Mouse (Mus musculus) lung, postnatal 4 days (tissue): ENCODE data around the gene Ano5.

Experiments used
- DNase-seq, 2 experiments: peaks; one replicate each; pipeline ENCODE4 v3.0.0; 2021

Gene Ano5

GRCm38 (mm10) chr7:51631171-51631570 lies 120.3 kb downstream of the Ano5 start:
- no peak for DNase-seq

DNA sequence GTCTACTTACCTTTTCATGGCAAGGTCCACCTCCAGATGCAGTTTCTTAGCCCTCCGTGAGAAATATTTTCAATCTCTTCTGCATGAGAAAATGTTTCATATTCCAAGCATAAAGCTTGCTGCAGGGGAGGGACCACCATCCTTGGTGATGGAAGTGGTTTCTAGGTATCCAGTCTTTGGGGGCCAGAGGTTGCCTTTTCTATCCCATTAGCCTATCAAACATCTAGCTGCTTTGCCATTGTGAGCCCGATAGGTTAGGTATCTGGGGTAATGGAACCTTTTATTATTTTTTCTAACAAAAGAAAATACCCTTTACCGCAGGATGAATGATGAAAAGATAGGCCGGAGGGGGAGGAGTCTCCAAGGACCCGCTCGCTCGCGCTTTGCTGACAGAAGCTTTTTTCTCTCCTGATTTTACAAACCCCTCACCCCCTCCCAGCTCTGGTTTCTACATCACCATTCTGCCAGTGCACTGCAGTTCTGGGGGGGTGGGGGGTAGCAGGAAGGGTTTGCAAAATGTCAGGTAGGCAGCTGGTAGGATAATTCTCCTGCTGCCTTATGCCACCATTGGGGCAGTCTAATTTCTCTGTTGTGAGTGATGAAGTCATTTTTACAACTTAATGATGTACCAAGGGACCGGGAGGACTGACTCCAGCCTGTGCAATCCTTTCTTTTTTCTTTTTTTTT lies 121.9 kb downstream of the Ano5 start:
- DNase-seq, result no peak

- DNase-seq, result no peak
Measured at GRCm38 (mm10) chr7:51633230-51633844, 122.5 kb downstream of the Ano5 start.
